Mouse (Mus musculus): ENCODE results near the gene Sept12. TPM values are rescaled to one million over a fixed set of nuclear protein-coding genes. Genes with fewer than 3 reads are reported as not detected.

Gene Sept12
- polyA plus RNA-seq, 1 experiment: not detected

- TF ChIP-seq POLR2A (IDR thresholded peaks at IDR 0.05; ENCODE audit: borderline replicate concordance, control insufficient read depth, low read depth, low read length) (no peak), CTCF (IDR thresholded peaks at IDR 0.05; ENCODE audit: control insufficient read depth, insufficient read depth, low read length) (no peak)
- H3K4me1 ChIP-seq (ENCODE audit: control insufficient read depth, insufficient read depth, low read length): no peaks in the 10 kb centered on the region
- no peak overlapping the region for H3K4me3 ChIP-seq (replicated peaks; ENCODE audit: control insufficient read depth, low read depth, low read length)
- no peak overlapping the region for H3K27ac ChIP-seq (ENCODE audit: control insufficient read depth, insufficient read depth, low read depth, low read length, poor library complexity)
- 90% methylated on average over 4 of the region's 4 CpGs for WGBS
Measured at GRCm38 (mm10) chr16:4947378-4947777, 50.3 kb downstream of the Sept12 start.

GRCm38 (mm10) chr16:4946155-4946554 is 51.5 kb downstream of the Sept12 start:
- no peak overlapping the region for H3K27ac ChIP-seq (ENCODE audit: control insufficient read depth, insufficient read depth, low read depth, low read length, poor library complexity)
- no peak overlapping the region for H3K4me3 ChIP-seq (replicated peaks; ENCODE audit: control insufficient read depth, low read depth, low read length)
- H3K4me1 ChIP-seq (ENCODE audit: control insufficient read depth, insufficient read depth, low read length): no peaks in the 10 kb centered on the region
- TF ChIP-seq CTCF (IDR thresholded peaks at IDR 0.05; ENCODE audit: control insufficient read depth, insufficient read depth, low read length) (no peak), POLR2A (IDR thresholded peaks at IDR 0.05; ENCODE audit: borderline replicate concordance, control insufficient read depth, low read depth, low read length) (no peak)
- 87% methylated on average over 3 of the region's 3 CpGs for WGBS

GRCm38 (mm10) chr16:4945415-4945814 is 52.2 kb downstream of the Sept12 start:
- H3K27ac ChIP-seq (ENCODE audit: control insufficient read depth, insufficient read depth, low read depth, low read length, poor library complexity): no peak overlapping the region
- no peaks in the 10 kb centered on the region for H3K4me1 ChIP-seq (ENCODE audit: control insufficient read depth, insufficient read depth, low read length)
- H3K4me3 ChIP-seq (replicated peaks; ENCODE audit: control insufficient read depth, low read depth, low read length): no peak overlapping the region
- WGBS: 80% methylated on average over 4 of the region's 4 CpGs
- no peak for TF ChIP-seq POLR2A (IDR thresholded peaks at IDR 0.05; ENCODE audit: borderline replicate concordance, control insufficient read depth, low read depth, low read length)
- TF ChIP-seq CTCF (IDR thresholded peaks at IDR 0.05; ENCODE audit: control insufficient read depth, insufficient read depth, low read length): no peak

GRCm38 (mm10) chr16:4943431-4943830 is 54.2 kb downstream of the Sept12 start:
- no peak overlapping the region for H3K4me3 ChIP-seq (replicated peaks; ENCODE audit: control insufficient read depth, low read depth, low read length)
- no peaks in the 10 kb centered on the region for H3K4me1 ChIP-seq (ENCODE audit: control insufficient read depth, insufficient read depth, low read length)
- no peak for TF ChIP-seq POLR2A (IDR thresholded peaks at IDR 0.05; ENCODE audit: borderline replicate concordance, control insufficient read depth, low read depth, low read length)
- TF ChIP-seq CTCF (IDR thresholded peaks at IDR 0.05; ENCODE audit: control insufficient read depth, insufficient read depth, low read length): no peak
- WGBS: 87% methylated on average over 3 of the region's 3 CpGs
- no peak overlapping the region for H3K27ac ChIP-seq (ENCODE audit: control insufficient read depth, insufficient read depth, low read depth, low read length, poor library complexity)

- Histone ChIP-seq H3K4me1 (ENCODE audit: control insufficient read depth, insufficient read depth, low read length) (no peaks in the 10 kb centered on the region), H3K4me3 (replicated peaks; ENCODE audit: control insufficient read depth, low read depth, low read length) (no peak overlapping the region), H3K27ac (ENCODE audit: control insufficient read depth, insufficient read depth, low read depth, low read length, poor library complexity) (no peak overlapping the region)
- 88% methylated on average over 8 of the region's 8 CpGs for WGBS
- TF ChIP-seq CTCF (IDR thresholded peaks at IDR 0.05; ENCODE audit: control insufficient read depth, insufficient read depth, low read length): no peak
- no peak for TF ChIP-seq POLR2A (IDR thresholded peaks at IDR 0.05; ENCODE audit: borderline replicate concordance, control insufficient read depth, low read depth, low read length)
Measured at GRCm38 (mm10) chr16:4942868-4943267, 54.8 kb downstream of the Sept12 start.

GRCm38 (mm10) chr16:4941016-4941415 is 56.6 kb downstream of the Sept12 start:
- Histone ChIP-seq H3K4me1 (ENCODE audit: control insufficient read depth, insufficient read depth, low read length) (no peaks in the 10 kb centered on the region), H3K4me3 (replicated peaks; ENCODE audit: control insufficient read depth, low read depth, low read length) (no peak overlapping the region), H3K27ac (ENCODE audit: control insufficient read depth, insufficient read depth, low read depth, low read length, poor library complexity) (no peak overlapping the region)
- TF ChIP-seq CTCF (IDR thresholded peaks at IDR 0.05; ENCODE audit: control insufficient read depth, insufficient read depth, low read length) (no peak), POLR2A (IDR thresholded peaks at IDR 0.05; ENCODE audit: borderline replicate concordance, control insufficient read depth, low read depth, low read length) (no peak)

- WGBS: 88% methylated on average over 10 of the region's 10 CpGs
- H3K4me1 ChIP-seq (ENCODE audit: control insufficient read depth, insufficient read depth, low read length): peaks cover 3% of the 10 kb centered on the region
Measured at GRCm38 (mm10) chr16:4940311-4940850, 57.3 kb downstream of the Sept12 start.

GRCm38 (mm10) chr16:4939412-4939811 is 58.2 kb downstream of the Sept12 start:
- Histone ChIP-seq H3K27ac (ENCODE audit: control insufficient read depth, insufficient read depth, low read depth, low read length, poor library complexity) (peak overlapping the region; percentile 34; the same call in 1 of the 2 replicates), H3K4me3 (replicated peaks; ENCODE audit: control insufficient read depth, low read depth, low read length) (peak overlapping the region; percentile 87), H3K4me1 (ENCODE audit: control insufficient read depth, insufficient read depth, low read length) (peaks cover 5% of the 10 kb centered on the region)
- no peak for TF ChIP-seq CTCF (IDR thresholded peaks at IDR 0.05; ENCODE audit: control insufficient read depth, insufficient read depth, low read length)
- TF ChIP-seq POLR2A (IDR thresholded peaks at IDR 0.05; ENCODE audit: borderline replicate concordance, control insufficient read depth, low read depth, low read length): no peak
- WGBS: 2% methylated on average over 16 of the region's 16 CpGs

More at GRCm38 (mm10) chr16:4940311-4940850, 57.3 kb downstream of the Sept12 start:
- H3K27ac ChIP-seq (ENCODE audit: control insufficient read depth, insufficient read depth, low read depth, low read length, poor library complexity): no peak overlapping the region
- no peak for TF ChIP-seq POLR2A (IDR thresholded peaks at IDR 0.05; ENCODE audit: borderline replicate concordance, control insufficient read depth, low read depth, low read length)
- TF ChIP-seq CTCF (IDR thresholded peaks at IDR 0.05; ENCODE audit: control insufficient read depth, insufficient read depth, low read length): no peak
- no peak overlapping the region for H3K4me3 ChIP-seq (replicated peaks; ENCODE audit: control insufficient read depth, low read depth, low read length)

- no peak for TF ChIP-seq CTCF (IDR thresholded peaks at IDR 0.05; ENCODE audit: control insufficient read depth, insufficient read depth, low read length)
- peak; percentile 82; the same call in 1 of the 2 replicates for TF ChIP-seq POLR2A (IDR thresholded peaks at IDR 0.05; ENCODE audit: borderline replicate concordance, control insufficient read depth, low read depth, low read length)
- Histone ChIP-seq H3K27ac (ENCODE audit: control insufficient read depth, insufficient read depth, low read depth, low read length, poor library complexity) (peak overlapping the region; percentile 34; the same call in 1 of the 2 replicates), H3K4me1 (ENCODE audit: control insufficient read depth, insufficient read depth, low read length) (peaks cover 5% of the 10 kb centered on the region), H3K4me3 (replicated peaks; ENCODE audit: control insufficient read depth, low read depth, low read length) (peak overlapping the region; percentile 87)
- WGBS: under 1% methylated on average over 28 of the region's 28 CpGs
Measured at GRCm38 (mm10) chr16:4938989-4939388, 58.7 kb downstream of the Sept12 start.

All from bone marrow, adult 2 months (tissue).